Mouse (Mus musculus) forelimb bud, embryonic 11.5 days (tissue): Measurements from ENCODE around the gene Rabl3.

Experiments
- DNase-seq: peaks from one replicate; pipeline ENCODE4 v3.0.0-alpha.2; 2012; ENCODE audit warnings: low read depth, low spot score

The Rabl3 gene

DNA sequence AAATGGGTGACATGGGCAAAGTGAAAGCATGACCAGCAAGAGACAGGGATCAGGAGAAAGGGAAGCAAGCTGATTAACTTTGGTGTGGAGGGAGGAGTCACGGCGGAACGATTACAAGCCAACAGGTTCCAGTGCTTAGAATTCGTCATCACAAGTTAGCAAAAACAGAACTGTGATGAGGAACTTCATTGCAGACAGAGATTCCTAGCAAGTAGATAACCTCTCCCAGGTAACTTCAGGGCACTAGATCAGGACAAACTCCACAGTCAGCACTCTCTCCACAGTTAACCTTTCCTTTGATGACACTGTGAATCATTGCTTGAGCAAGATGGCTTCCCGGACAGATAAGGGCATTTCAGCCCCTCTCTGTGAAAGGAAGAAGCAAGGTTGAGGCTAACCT lies 57.7 kb downstream of the Rabl3 start:
- DNase-seq = no peak

DNA sequence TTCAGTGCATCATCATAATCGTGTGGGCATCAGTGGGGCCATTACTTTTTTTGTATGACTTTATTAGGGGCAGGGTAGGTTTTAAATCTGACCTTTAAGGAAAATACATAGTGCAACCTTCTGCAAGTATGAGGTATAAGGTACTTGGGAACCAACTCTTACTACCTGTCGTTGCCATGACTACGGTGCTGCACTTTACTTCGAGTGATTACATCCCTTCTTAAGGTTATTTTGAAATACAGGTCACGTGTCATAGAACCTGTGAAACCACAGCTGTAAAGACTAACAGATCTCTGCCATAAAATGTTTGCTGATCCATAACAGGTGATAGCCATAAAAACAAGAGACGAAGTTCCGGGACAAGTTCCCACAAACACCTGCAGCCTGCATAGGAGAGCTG lies 58.8 kb downstream of the Rabl3 start:
- DNase-seq = peak; percentile 23

DNA sequence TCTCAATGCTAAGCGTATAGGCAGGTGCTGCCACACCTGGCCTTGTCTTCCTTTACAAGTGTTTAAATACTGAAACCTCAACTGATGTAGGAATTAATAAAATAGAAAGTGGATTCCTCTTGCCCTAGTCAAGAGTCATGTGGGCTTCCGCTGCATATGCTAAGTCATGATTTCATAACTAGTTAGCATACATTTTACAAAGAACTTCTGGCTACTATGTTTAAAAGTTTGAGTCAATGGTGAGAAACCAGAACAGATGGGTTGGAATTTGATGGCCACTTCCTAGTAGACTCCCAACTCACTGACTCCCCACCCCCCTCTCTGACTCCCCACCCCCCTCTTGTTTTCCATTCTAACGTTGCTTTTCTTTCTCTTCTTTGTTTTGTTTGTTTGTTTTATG lies 59.6 kb downstream of the Rabl3 start:
- no peak for DNase-seq

DNA sequence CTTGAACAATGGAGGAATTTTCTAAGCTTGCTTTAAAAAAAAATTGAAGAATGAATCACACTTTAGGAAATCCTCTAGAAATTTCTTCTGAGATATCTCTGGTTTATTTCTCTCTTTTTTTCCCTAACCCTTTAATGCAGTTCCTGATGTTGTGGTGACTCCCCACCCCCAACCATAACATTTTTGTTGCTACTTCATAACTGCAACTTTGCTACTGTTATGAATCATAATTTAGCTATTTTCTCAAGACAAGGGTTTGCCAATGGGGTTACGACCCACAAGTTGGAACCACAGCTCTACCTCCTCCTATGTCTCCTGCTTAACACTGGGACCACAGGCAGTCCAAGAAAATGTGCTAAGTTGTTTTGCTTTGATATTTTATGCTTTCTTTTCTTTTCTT lies 63.7 kb downstream of the Rabl3 start:
- DNase-seq = no peak

DNA sequence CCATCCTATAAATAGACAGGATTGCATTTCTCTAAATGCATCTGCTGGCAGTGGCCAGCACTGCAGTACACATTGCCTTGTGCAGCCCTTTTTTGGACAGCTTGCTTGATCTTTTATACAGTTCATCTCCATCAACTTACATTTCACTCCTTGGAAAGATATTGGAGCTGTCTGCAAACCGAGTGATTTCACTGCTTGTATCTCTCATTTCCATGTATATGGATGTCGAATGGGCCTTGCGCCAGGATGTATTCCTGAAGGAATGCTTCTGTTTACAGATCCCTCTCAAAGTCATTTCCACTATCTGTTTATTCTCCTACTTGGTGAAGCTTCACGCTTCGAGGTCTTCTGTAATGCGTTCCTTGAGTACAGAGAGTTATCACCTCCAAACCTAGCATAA lies 64.6 kb downstream of the Rabl3 start:
- DNase-seq = no peak

DNA sequence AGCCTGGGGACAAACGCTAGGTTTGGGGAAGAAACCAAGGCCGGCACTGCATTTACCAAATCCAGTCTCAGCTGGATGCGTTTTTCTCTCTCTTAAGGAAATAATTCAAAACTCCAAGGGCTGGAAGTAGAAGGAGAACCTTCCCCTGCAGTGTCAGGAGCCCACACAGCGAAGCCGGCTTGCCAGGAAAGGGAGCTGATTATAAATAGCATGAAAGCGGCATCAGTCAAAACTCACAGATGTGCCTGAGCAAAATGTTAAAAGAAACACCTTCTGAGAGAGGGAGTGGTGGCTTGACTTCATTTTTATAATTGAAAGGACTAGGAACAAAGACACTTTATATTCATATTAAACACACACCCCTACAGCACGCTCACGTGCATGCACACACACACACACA lies 70.6 kb downstream of the Rabl3 start:
- no peak for DNase-seq

DNA sequence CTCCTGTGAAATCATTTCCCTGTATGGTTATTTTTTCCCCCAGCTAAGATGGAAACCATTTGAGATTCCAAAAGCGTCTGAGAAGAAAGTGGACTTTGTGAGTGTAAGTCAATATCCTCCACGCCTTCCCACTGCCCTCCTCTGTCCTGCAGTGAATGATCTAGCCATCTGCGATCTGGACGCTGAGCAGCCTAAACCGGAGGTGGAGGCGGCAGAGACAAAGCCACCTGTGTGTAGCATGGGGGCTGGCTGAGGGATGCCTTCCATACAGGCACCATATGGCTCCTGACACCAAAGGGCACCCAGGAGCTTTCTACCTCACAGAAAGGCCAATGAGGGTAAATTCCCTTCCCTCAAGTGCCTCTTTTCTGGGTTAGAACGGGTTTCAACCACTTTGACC lies 71.4 kb downstream of the Rabl3 start:
- DNase-seq = peak; percentile 39

DNA sequence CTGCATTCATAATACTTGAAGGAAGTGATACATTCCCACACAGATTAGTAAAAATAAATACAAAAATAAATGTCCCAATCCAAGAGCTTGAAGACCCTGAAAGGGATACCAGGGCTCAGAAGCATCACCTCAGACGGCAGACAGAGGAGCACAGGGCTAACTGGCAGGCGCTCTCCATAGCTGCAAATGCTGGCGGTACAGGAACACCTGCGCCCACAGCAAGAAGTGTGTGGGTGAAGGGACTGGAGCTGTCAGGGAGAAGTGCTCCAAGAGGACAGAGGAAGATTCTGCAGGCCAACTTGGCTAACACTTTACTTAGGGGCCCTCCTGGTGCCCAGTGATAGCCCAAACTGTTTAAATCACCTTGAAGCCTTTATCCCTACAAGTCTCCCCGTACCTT lies 72.3 kb downstream of the Rabl3 start:
- DNase-seq = no peak

DNA sequence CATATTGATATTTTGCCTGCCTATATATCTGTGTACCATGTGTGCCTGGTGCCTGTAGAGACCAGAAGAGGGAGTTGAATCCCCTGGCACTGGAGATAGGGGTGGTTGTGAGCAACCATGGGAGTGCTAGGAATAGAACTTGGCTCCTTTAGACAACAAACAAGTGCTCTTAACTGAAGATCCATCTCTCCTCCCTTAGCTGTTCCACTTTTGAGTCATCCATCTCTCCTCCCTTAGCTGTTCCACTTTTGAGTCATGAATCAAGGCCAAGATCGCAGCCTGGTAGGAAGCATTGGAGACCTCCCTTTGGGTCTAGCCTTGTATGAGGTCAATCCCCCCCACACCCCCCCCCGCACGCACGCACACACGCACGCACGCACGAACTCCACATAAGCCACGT lies 74.9 kb downstream of the Rabl3 start:
- DNase-seq = no peak

DNA sequence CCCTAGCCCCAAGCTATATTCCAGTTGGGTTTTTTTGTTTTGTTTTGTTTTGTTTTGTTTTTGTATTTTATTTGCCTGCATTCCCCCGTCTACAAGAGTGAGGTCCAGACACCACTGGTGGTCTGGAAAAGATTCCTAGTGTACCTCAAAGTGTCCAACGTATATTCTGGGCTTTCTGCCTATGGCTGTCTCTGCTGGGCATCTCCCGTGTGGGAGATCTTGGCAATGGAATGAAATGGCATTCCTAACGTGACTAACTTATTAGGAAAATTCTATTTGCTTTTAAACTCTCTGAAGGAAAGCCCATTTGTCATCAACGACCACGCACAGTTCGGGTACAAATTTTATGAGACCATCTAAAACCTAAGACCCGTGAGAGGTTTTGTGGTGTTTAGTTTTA lies 75.7 kb downstream of the Rabl3 start:
- no peak for DNase-seq

DNA sequence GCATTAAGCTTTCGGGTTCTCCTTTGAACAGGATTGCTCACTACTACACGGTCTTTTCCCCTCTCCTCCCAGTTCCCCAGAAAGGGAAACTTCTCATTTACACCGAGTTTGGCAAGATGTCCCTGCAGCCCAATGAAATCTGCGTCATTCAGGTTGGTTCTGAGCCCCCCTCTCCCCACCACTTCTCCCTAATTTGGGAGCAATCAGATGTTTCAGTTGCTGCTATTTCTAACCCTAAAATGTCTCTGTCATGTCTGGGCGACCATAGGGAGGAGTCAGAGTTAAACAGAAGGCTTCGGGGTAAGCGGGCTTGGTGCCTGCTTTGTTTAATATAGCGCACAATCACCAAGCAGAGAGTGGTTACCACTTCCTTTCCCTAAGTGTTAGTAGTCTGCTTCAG lies 76.4 kb downstream of the Rabl3 start:
- DNase-seq = no peak

DNA sequence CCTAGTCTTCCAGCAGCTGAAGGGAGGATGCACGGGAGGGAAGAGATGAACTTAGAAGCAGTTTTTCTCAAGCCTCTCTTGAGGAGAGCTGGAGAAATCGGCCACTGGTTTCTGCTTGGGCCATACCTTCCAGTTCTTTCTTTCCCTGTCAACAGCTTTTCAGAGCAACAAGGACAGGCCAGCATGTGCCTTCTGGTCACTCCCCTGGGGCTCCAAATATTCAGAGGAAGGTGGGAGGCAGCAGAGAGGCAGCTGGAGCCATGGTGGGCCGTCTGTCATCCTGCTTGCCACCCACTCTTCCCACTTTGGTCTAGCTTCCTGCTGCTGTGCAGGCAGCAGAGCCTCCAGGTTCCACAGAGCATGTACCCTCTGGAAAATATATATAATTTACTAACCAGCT lies 78.0 kb downstream of the Rabl3 start:
- DNase-seq = peak; percentile 26
